Mouse (Mus musculus): ENCODE results near the gene Phf14. TPM values are rescaled to one million over a fixed set of nuclear protein-coding genes. Genes with fewer than 3 reads are reported as not detected.

Gene Phf14
- 77.1 TPM for polyA plus RNA-seq (2014; fragmentation: Illumina TruSeq; extraction: RNeasy Lipid Tissue Mini Kit (QIAGEN cat#74804); ENCODE audit: low read depth, low replicate concordance)

GRCm38 (mm10) chr6:11907269-11908032 is at the start of gene Phf14, which contains the start of gene Ndufa4:
Phf14 (plus strand) TSS chr6:11907809.
Ndufa4 (minus strand) TSS chr6:11907497.

Other genes starting within 250 kb of the Phf14 start
- gene Ndufa4, start 312 bp upstream of the Phf14 start, polyA plus RNA-seq (2014; fragmentation: Illumina TruSeq; extraction: RNeasy Lipid Tissue Mini Kit (QIAGEN cat#74804); ENCODE audit: low read depth, low replicate concordance): 1,174 TPM

All from sigmoid colon, adult 10 weeks (tissue).